Mouse (Mus musculus): Measurements from ENCODE around the gene Ppp1r21.

Ppp1r21 gene

GRCm38 (mm10) chr17:88530667-88531066, 749 bp downstream of the Ppp1r21 start:
- DNase-seq = no peak

GRCm38 (mm10) chr17:88531176-88531575, 1.3 kb downstream of the Ppp1r21 start:
- no peak for DNase-seq

GRCm38 (mm10) chr17:88537842-88538430, 8.0 kb downstream of the Ppp1r21 start:
- DNase-seq = no peak

DNA sequence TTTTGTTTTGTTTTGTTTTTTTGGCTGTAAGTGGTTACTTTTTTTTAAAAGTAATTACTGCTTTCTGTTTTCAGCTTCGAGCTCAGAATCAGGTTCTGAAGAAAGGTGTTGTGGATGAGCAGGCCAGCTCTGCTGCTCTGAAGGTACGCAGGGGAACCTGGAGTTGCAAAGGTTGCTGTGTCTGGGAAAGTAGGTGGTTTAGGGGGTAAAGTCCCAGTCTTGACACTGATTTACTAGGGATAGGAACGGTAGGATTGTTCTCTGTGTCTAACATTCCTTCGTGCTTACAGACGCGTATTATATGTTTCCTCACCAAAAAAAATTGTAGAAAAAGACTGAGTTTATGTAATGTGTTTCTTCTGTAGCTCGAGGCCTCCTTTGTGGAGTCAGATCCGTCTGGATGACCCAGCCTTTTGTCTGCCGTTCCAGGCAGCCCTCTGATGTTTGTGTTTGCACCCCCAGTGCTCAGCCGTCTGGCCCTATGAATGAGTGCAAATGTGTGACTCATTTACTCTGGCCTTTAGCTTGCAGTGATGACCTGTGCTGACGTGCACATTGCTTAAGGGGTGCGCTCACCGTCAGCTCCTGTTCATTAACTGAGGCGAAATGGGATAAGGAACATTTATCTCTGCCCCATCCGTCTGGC, 13.0 kb downstream of the Ppp1r21 start:
- DNase-seq = no peak

DNA sequence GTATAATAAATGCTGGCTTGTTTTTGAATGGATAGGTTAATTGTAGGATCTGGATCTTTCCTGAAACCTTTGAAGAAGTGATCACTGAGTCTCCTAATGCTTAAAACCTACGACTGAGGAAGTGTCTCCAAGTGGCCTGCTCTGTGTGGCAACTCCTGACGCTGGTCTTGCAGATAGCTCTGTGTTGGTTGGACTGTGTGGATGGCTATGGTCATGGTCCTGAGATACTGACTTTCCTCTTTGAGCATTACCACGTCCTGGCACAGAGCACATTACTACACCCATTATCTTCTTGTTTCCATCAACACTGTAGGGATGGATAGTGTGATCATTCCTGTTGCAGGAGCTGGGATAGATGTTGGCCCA, 13.5 kb downstream of the Ppp1r21 start:
- no peak for DNase-seq

DNA sequence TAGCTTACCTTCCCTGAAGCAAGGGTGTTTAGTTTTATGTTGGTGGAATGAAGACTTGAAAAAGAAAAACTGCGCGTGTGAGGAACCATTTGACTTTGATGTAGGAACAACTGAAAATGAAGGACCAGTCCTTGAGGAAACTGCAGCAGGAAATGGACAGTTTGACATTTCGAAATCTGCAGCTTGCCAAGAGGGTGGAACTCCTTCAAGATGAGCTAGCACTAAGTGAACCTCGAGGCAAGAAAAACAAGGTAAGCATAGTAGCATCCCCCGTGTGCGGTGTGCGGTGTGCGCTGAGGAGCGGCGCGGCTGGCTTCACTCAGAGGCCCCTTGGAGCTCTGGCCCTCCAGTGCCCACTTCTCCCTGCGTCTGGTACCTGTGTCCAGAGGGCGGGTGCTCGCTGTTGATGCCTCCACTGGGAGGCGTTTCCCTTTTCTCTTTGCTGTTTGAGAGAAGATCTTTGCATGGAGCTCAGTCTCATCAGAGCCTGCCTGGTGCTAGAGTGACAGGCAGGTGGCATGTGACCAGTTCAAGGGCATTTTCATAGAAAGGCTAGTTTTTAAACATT, 15.4 kb downstream of the Ppp1r21 start:
- DNase-seq = no peak

DNA sequence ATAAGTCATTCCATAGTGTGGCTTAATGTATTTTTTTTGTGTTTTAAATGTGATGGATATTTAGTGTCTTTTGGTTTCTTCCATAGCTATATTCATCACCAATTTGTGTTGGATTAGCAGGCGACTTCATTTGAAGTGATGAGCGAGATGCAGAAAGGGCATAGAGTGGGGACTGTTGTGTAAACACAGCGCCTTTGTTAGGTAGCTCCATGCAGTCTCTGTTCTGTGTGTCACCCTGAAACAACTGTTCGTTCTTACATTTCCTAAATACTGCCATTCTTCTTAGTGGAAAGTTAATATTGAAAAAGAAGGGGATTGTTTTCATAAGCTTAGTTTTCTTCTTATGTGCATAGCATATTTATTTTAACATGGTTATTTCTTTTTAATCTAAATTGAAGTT, 16.8 kb downstream of the Ppp1r21 start:
- no peak for DNase-seq

DNA sequence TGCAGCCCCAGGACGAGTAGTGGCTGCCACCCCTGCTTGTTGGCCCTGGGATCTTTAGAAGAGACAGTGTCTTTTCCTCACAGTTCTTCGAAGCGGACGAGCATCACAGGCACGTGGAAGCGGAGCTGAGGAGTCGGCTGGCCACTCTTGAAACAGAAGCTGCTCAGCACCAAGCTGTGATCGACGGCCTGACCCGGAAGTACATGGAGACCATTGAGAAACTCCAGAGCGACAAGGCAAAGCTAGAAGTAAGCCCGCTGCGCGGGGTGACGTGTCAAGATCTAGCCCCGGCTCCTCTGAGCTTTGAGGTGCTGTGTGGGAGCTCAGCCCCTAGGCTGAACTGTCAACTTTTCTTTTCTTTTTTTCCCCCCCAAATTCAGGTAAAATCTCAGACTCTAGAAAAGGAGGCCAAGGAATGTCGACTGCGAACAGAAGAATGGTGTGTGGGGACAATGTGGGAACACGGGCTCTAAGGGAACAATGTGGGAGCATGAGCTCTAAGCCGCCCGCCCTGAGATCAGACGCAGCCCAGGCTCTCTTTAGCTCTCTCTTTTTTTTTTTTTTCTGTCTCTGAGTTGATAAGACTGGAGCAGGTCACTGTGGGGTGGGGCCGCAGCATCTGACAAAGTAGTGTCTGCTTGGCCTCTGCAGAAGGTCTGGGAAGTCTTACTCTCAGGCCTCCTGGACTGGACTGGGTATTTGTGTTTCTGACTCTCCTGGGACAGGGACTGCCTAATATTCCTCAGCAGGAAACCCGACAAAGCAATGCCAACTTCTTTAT, 19.7 kb downstream of the Ppp1r21 start:
- DNase-seq = no peak

GRCm38 (mm10) chr17:88550351-88550750, 20.4 kb downstream of the Ppp1r21 start:
- DNase-seq = no peak

DNA sequence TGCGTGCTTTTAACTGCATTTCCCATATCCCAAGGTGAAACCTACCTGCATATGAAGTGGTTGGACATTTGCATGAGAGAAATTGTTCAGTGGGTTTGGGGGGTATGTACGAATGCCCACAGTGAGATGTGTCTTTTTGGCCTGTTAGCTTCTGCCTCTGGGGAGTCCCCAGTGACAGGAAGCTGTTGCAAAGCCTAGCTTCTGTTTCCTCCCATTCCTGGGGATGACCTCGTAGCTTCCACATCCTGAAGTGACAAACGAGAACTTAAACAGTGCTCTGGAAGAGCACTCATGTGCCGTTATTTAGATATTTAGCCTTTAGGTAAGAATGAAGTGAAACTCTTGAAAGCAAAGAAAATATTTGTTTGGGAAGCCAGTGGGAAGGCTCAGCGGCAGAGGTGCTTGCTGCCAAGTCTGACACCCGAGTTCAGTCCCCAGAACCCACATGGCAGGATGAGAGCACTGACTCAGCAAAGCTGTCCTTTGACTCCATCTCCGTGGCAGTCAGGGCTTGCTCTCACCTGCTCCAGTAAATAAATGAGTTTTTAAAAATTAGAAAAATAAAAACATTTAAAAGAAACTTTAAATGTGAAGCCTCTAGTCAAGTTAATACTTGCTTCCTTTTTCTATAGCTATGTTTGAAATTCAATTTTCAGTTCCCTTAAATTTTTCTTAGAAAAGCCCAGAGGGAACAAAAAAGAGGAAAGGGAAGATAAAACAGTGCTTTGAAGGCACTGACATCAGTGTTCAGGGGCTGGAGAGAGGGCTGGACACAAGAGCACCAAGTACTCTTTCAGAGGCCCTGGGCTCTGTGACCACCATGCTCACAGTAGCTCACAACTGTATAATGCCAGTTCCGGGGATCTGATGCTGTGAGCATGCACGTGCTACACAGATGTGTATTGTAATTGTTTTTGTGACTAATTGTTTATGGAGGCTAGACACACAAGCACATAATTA, 21.3 kb downstream of the Ppp1r21 start:
- DNase-seq = no peak

- no peak for DNase-seq
Measured at GRCm38 (mm10) chr17:88552556-88552955, 22.6 kb downstream of the Ppp1r21 start.

GRCm38 (mm10) chr17:88553001-88553449, 23.1 kb downstream of the Ppp1r21 start:
- DNase-seq = no peak

- no peak for DNase-seq
Measured at GRCm38 (mm10) chr17:88553473-88554087, 23.7 kb downstream of the Ppp1r21 start.

DNA sequence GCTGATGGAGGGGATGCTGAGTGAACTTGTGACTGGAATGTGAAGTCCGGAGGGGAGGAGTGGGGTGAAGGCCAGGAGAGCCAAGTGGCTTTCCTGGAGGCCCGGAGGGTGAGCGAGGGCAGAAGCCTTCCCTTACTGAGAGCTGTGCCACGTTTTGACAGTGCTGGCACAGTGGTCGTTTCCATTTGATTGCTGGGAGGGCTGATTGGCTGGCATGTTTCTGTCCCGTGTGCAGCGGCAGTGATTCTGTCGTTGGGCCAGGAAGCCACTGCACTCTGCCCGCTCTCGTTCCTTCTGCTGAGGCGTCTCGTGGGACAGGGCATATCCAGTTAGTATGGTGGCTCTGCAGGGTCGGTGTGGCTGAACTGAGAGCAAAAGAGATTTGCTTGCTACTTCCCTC, 26.3 kb downstream of the Ppp1r21 start:
- DNase-seq = no peak

DNA sequence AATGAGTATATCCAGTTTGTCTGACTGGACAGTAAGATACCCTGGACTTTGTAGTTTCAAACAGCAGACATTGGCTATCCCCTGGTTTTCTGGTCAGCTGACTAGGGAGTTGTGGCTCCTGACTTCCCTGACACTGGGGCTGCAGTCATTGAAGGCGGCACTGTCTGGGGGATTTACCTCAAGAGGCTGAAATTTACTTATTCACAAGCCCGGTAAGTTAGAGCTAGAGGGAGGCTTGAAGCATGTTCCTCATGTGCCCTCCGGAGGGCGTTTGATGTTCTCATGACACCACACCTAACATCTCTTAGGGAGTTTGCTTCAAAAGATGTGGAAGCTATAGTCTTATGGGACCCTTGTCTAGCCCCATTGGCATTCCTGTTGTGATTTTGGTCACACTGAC, 26.8 kb downstream of the Ppp1r21 start:
- no peak for DNase-seq

DNA sequence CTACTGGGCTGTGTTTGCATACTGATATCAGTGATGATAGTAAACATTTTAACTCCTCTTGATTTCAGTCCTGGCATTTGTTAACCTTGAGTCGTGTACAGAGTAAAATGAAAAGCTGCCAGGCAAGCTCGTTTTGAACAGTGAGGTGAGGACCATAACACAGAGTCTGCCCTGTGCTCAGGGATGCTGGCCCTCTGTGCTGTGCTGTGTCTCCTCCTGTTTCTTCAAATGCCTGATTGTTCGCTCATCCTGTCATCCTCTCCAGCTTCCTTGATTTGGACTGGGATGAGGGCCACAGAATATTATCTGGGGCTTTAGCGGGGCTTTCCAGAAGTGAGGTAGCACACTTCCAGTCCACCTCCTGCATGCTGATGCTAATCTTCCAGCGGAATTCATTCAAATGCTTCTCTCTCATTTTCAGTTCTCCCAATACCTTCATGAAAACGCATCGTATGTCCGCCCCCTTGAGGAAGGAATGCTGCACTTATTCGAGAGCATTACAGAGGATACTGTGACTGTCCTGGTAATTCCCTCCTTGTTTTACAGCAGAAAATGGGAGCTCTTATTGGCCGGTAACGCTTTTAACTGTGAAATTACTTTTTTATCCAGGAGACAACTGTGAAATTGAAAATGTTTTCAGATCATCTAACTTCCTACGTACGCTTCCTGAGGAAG, 28.4 kb downstream of the Ppp1r21 start:
- peak; percentile 40 for DNase-seq

- DNase-seq = no peak
Measured at GRCm38 (mm10) chr17:88563611-88564010, 33.7 kb downstream of the Ppp1r21 start.

DNA sequence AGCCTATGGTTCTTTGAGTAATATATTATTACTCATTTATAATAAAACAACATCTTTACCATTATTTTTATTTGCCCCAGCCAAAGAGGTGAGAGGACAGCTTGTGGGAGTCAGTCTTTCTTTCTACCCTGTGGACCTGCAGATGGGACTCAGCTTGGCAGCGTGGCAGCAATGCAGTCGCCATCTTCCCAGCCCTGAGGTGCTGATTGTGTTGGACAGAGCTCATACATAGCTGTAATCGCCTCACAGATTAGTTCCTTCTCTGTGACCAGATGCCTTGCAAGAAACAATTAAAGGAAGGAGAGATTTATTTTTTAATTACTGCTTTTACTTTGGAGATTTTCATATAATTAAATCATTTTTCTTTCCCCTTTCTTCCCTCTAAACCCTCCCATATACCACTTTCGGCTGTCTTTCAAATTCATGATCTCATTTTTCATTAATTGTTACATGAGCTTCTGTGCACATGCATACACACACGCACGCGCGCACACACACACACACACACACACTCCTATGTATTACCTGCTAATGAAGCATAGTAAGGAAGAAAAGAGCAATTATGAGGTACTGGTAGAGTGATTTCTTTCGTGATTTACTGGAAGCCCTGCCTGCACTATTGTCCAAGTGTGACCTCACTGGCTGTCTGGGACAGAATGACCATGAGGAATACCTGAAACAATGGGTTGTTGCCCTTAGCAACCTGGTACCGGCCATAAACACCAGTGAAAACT, 40.1 kb downstream of the Ppp1r21 start:
- no peak for DNase-seq

DNA sequence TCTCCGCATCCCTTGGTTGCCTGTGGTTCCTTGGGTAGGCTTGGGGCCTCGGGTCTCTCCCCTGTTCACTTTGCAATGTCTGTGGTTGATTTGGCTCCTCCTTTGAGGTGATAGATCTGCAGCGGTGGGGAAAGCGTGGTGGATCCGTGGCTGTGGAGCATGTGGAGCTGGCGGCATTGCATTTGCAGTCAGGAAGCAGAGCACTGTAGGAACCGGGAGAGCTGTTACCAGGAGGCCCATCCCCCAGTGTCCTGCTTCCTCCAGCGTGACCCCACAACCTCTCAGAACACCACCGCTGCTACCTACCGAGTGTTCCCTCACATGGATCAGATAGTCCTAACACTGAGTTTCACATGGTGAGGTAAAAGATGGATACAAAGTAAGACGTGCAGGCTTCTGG, 40.9 kb downstream of the Ppp1r21 start:
- DNase-seq = no peak

DNA sequence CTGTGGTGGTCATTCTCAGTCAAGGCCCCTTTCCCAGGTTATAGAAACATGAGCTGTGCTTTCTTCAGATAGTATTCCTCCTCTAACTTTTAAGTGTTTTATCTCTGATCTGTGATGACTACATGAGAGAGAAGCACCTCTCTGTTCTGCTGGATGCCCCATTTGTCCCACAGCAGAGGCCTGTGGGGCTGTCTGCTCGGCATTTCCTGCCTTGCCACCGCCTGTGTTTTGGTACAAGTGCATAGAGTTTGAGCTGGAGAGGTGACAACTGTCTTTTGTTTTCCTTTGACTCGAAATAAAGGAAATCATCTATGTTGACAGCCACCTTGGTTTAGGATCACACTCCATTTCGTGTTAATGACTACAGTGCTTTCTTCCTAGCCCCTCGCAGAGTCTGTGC, 44.9 kb downstream of the Ppp1r21 start:
- DNase-seq = no peak
